Mouse (Mus musculus) spleen, postnatal 14 days (tissue): Measurements from ENCODE around the gene Mrpl10.

ENCODE experiments used
- DNase-seq, 2 experiments: peaks; one replicate each; pipeline ENCODE4 v3.0.0; 2021 to 2022; ENCODE audit warnings: low spot score in 2 of 2

Gene Mrpl10

GRCm38 (mm10) chr11:97029686-97030417 lies 11.5 kb upstream of the Mrpl10 start, which contains the start of gene Scrn2:
Gene Scrn2, plus strand, starts transcription at chr11:97029938.
- peak; percentile 67 to 80 for DNase-seq

GRCm38 (mm10) chr11:97030426-97030825 lies 10.9 kb upstream of the Mrpl10 start:
- no peak for DNase-seq

- no peak for DNase-seq
Observed at GRCm38 (mm10) chr11:97031977-97032376, 9.4 kb upstream of the Mrpl10 start.

- DNase-seq = no peak
Observed at GRCm38 (mm10) chr11:97032499-97032898, 8.9 kb upstream of the Mrpl10 start.

- no peak for DNase-seq
Observed at GRCm38 (mm10) chr11:97033781-97034180, 7.6 kb upstream of the Mrpl10 start.

GRCm38 (mm10) chr11:97036141-97036540 lies 5.2 kb upstream of the Mrpl10 start:
- no peak for DNase-seq

GRCm38 (mm10) chr11:97038881-97039280 lies 2.5 kb upstream of the Mrpl10 start:
- no peak for DNase-seq

GRCm38 (mm10) chr11:97040301-97041021 lies 899 bp upstream of the Mrpl10 start:
- no peak for DNase-seq

- no peak for DNase-seq
Observed at GRCm38 (mm10) chr11:97044902-97045301, 3.5 kb downstream of the Mrpl10 start.

- no peak for DNase-seq
Observed at GRCm38 (mm10) chr11:97045861-97046260, 4.5 kb downstream of the Mrpl10 start.

GRCm38 (mm10) chr11:97048090-97048650 lies 6.8 kb downstream of the Mrpl10 start:
- no peak for DNase-seq

- no peak for DNase-seq
Observed at GRCm38 (mm10) chr11:97049492-97050085, 8.2 kb downstream of the Mrpl10 start.

GRCm38 (mm10) chr11:97050216-97050943 lies 9.0 kb downstream of the Mrpl10 start, which contains the start of gene Osbpl7:
Gene Osbpl7, plus strand, starts transcription at chr11:97050628.
- DNase-seq = peak; percentile 43 to 58

GRCm38 (mm10) chr11:97050944-97051586 lies 9.7 kb downstream of the Mrpl10 start:
- DNase-seq = no peak

GRCm38 (mm10) chr11:97052219-97052646 lies 10.9 kb downstream of the Mrpl10 start:
- DNase-seq = peak in 1 of 2 experiments; percentile 21

- no peak for DNase-seq
Observed at GRCm38 (mm10) chr11:97063274-97063920, 22.0 kb downstream of the Mrpl10 start.

- DNase-seq = no peak
Observed at GRCm38 (mm10) chr11:97063921-97064295, 22.5 kb downstream of the Mrpl10 start.

GRCm38 (mm10) chr11:97065538-97066295 lies 24.4 kb downstream of the Mrpl10 start:
- no peak for DNase-seq

GRCm38 (mm10) chr11:97066656-97067360 lies 25.4 kb downstream of the Mrpl10 start:
- DNase-seq = no peak
